Mouse (Mus musculus): ENCODE measurements around the gene Tent4a. TPM values are rescaled to one million over a fixed set of nuclear protein-coding genes. Genes with fewer than 3 reads are reported as not detected.

Gene Tent4a
- polyA plus RNA-seq, 1 experiment = 26.2 TPM

GRCm38 (mm10) chr13:69534654-69535551, 486 bp upstream of the Tent4a start:
- H3K4me1 ChIP-seq (ENCODE audit: control insufficient read depth, insufficient read depth, low read length) = peaks cover 22% of the 10 kb centered on the region
- TF ChIP-seq POLR2A (IDR thresholded peaks at IDR 0.05; ENCODE audit: borderline replicate concordance, insufficient read depth, low read length) = peak; percentile 80
- no peak for TF ChIP-seq CTCF (IDR thresholded peaks at IDR 0.05; ENCODE audit: borderline replicate concordance, insufficient read depth, low read depth, low read length)

DNA sequence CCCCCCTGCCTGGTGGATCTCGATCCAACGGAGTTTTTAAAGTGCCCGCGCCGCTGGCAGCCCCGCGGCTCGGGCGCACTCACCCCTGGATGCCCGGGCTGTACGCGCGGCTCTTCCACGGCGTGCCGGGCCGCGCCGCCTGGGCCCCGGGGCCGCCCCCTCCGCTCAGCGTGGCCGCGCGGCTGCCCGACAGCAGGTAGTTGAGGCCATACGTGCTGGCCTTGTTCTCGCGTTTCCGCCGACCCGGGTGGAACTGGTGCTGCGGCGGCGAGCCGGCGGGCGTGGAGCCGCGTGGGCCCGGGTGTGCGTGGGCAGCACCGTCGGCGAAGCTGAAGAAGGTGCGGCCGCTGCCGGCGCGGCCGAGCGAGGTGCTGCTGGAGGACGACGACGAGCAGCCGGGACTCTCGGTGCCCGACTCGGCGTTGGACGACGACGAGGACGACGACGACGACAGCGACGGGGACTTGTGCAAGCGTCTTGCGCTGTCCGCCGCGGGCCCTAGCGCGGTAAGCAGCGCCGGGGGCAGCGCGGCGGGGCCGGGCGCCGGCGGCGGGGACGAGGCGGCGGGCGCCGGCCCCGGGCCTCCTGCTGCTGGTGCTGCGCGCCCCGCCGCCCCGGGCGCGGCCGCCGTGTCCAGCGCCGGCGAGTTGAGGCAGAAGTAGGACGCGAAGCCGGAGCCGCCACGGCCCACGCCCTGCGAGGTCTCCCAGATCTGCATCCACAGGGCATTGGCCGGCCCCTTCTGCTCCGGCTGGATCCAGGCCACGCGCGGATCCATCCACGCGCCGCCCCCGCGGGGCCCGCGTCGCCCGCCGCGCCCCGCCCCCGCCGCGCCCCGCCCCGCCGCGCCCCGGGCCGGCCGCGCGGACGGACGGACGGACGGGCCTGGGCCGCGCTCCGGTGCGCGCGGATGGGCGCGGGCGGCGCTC, 748 bp downstream of the Tent4a start, which contains the start of gene Nsun2:
Nsun2 (plus strand) TSS at position 342 of the 929 bp plus-strand sequence.
- H3K4me1 ChIP-seq (ENCODE audit: control insufficient read depth, insufficient read depth, low read length) = peaks cover 29% of the 10 kb centered on the region
- H3K4me3 ChIP-seq (replicated peaks; ENCODE audit: insufficient read depth, low read depth, low read length) = peak within 1 kb of the TSS; percentile 94
- no peaks in the 10 kb centered on the region for H3K27me3 ChIP-seq (ENCODE audit: control insufficient read depth, insufficient read depth, low read length)
- WGBS = 3% methylated on average over 140 of the region's 155 CpGs
- H3K27ac ChIP-seq (ENCODE audit: insufficient read depth, low read length) = peak within 1 kb of the TSS; percentile 67
- TF ChIP-seq CTCF (IDR thresholded peaks at IDR 0.05; ENCODE audit: borderline replicate concordance, insufficient read depth, low read depth, low read length) (no peak), POLR2A (IDR thresholded peaks at IDR 0.05; ENCODE audit: borderline replicate concordance, insufficient read depth, low read length) (peak; percentile 55; the same call in 1 of the 2 replicates)
- peak; percentile 79 to 81 for DNase-seq

More at GRCm38 (mm10) chr13:69534654-69535551, 486 bp upstream of the Tent4a start:
- peak; percentile 98 to 99 for DNase-seq
- H3K27ac ChIP-seq (ENCODE audit: insufficient read depth, low read length) = peak overlapping the region; percentile 99
- under 1% methylated on average over 86 of the region's 86 CpGs for WGBS
- peak overlapping the region; percentile 83 for H3K4me3 ChIP-seq (replicated peaks; ENCODE audit: insufficient read depth, low read depth, low read length)
- H3K27me3 ChIP-seq (ENCODE audit: control insufficient read depth, insufficient read depth, low read length) = no peaks in the 10 kb centered on the region

DNA sequence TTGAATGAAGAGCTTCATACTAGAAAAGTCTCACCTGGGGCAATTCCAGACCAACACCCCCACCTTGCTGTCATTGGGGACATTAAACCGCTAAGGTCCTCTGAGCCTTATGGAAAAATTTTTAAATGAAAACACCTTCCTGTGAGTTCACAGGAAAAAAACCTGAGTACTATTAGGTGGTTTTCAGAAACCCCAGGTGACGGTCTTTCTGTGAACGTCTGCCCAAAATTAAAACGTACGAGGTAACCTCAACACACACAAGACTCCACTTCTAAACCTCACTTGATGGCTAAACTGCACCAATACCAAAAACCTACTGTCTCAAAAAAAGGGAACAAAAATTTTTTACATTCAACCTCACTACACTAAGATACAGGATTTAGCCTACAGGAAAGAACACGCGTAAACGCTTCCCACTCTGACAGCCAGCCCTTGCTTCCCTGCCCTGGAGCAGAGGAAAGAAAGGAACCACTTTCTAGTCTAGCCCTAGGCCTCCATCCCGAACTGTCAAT, 1.5 kb downstream of the Tent4a start:
- 1% methylated on average over 9 of the region's 9 CpGs for WGBS
- H3K4me1 ChIP-seq (ENCODE audit: control insufficient read depth, insufficient read depth, low read length) = peaks cover 36% of the 10 kb centered on the region
- TF ChIP-seq CTCF (IDR thresholded peaks at IDR 0.05; ENCODE audit: borderline replicate concordance, insufficient read depth, low read depth, low read length) = no peak
- TF ChIP-seq POLR2A (IDR thresholded peaks at IDR 0.05; ENCODE audit: borderline replicate concordance, insufficient read depth, low read length) = no peak

GRCm38 (mm10) chr13:69532101-69532892, 2.1 kb downstream of the Tent4a start:
- H3K27me3 ChIP-seq (ENCODE audit: control insufficient read depth, insufficient read depth, low read length) = no peaks in the 10 kb centered on the region
- WGBS = 5% methylated on average over 14 of the region's 14 CpGs

More for the DNA sequence above, 1.5 kb downstream of the Tent4a start:
- no peak for DNase-seq
- H3K27me3 ChIP-seq (ENCODE audit: control insufficient read depth, insufficient read depth, low read length) = no peaks in the 10 kb centered on the region
- peak overlapping the region; percentile 94 for H3K4me3 ChIP-seq (replicated peaks; ENCODE audit: insufficient read depth, low read depth, low read length)
- H3K27ac ChIP-seq (ENCODE audit: insufficient read depth, low read length) = peak overlapping the region; percentile 67; the same call in 1 of the 2 replicates

GRCm38 (mm10) chr13:69531431-69531830, 3.0 kb downstream of the Tent4a start:
- DNase-seq = peak in 1 of 2 experiments; percentile 44
- Histone ChIP-seq H3K27me3 (ENCODE audit: control insufficient read depth, insufficient read depth, low read length) (no peaks in the 10 kb centered on the region), H3K4me3 (replicated peaks; ENCODE audit: insufficient read depth, low read depth, low read length) (peak overlapping the region; percentile 94), H3K27ac (ENCODE audit: insufficient read depth, low read length) (peak overlapping the region; percentile 72; the same call in 1 of the 2 replicates), H3K4me1 (ENCODE audit: control insufficient read depth, insufficient read depth, low read length) (peaks cover 38% of the 10 kb centered on the region)
- WGBS = 10% methylated on average over 6 of the region's 6 CpGs
- TF ChIP-seq POLR2A (IDR thresholded peaks at IDR 0.05; ENCODE audit: borderline replicate concordance, insufficient read depth, low read length) (no peak), CTCF (IDR thresholded peaks at IDR 0.05; ENCODE audit: borderline replicate concordance, insufficient read depth, low read depth, low read length) (no peak)

More at GRCm38 (mm10) chr13:69532101-69532892, 2.1 kb downstream of the Tent4a start:
- Histone ChIP-seq H3K4me1 (ENCODE audit: control insufficient read depth, insufficient read depth, low read length) (peaks cover 38% of the 10 kb centered on the region), H3K4me3 (replicated peaks; ENCODE audit: insufficient read depth, low read depth, low read length) (peak overlapping the region; percentile 94), H3K27ac (ENCODE audit: insufficient read depth, low read length) (peak overlapping the region; percentile 72)
- no peak for TF ChIP-seq POLR2A (IDR thresholded peaks at IDR 0.05; ENCODE audit: borderline replicate concordance, insufficient read depth, low read length)
- TF ChIP-seq CTCF (IDR thresholded peaks at IDR 0.05; ENCODE audit: borderline replicate concordance, insufficient read depth, low read depth, low read length) = no peak
- peak; percentile 55 to 61 for DNase-seq

- Histone ChIP-seq H3K27me3 (ENCODE audit: control insufficient read depth, insufficient read depth, low read length) (no peaks in the 10 kb centered on the region), H3K27ac (ENCODE audit: insufficient read depth, low read length) (peak overlapping the region; percentile 72), H3K4me1 (ENCODE audit: control insufficient read depth, insufficient read depth, low read length) (peaks cover 41% of the 10 kb centered on the region), H3K4me3 (replicated peaks; ENCODE audit: insufficient read depth, low read depth, low read length) (peak overlapping the region; percentile 94)
- no peak for TF ChIP-seq POLR2A (IDR thresholded peaks at IDR 0.05; ENCODE audit: borderline replicate concordance, insufficient read depth, low read length)
- no peak for TF ChIP-seq CTCF (IDR thresholded peaks at IDR 0.05; ENCODE audit: borderline replicate concordance, insufficient read depth, low read depth, low read length)
- DNase-seq = no peak
- WGBS = 39% methylated on average over 6 of the region's 6 CpGs
These were observed 3.5 kb downstream of the Tent4a start for GRCm38 (mm10) chr13:69530951-69531350.

All from cerebellum, adult 2 months (tissue).